Mouse (Mus musculus) stomach, postnatal 0 days (tissue): Measurements from ENCODE around the gene Olfr348. TPM values are rescaled to one million over a fixed set of nuclear protein-coding genes. Genes with fewer than 3 reads are reported as not detected.

Experiments used
- ATAC-seq: fragments of 200-750 bp; cut with Nextera tagmentation; 2 replicates; pipeline ENCODE4 v1.8.0; 2017; ENCODE audit not compliant: low FRiP score, low TSS enrichment
- DNase-seq: peaks from one replicate; pipeline ENCODE4 v3.0.0-alpha.2; 2016; ENCODE audit warnings: low spot score
- H3K27ac ChIP-seq: fragments of 300-500 bp; sonication (generic); replicated peaks from 2 replicates; pipeline ENCODE4 v1.5.1; 2014; ENCODE audit warnings: mild to moderate bottlenecking, control low read depth
- H3K27me3 ChIP-seq: fragments of 300-500 bp; sonication (generic); 2 replicates; pipeline ENCODE4 v1.6.1; 2014; ENCODE audit warnings: low read length; ENCODE audit not compliant: control insufficient read depth, insufficient read depth
- H3K36me3 ChIP-seq: fragments of 300-500 bp; sonication (generic); 2 replicates; pipeline ENCODE4 v1.6.1; 2014; ENCODE audit warnings: low read length, mixed read lengths; ENCODE audit not compliant: control insufficient read depth, insufficient read depth
- H3K4me1 ChIP-seq: fragments of 300-500 bp; sonication (generic); replicated peaks from 2 replicates; pipeline ENCODE4 v1.6.1; 2014; ENCODE audit warnings: antibody characterized with exemption; ENCODE audit not compliant: control insufficient read depth, insufficient read depth
- H3K4me2 ChIP-seq: fragments of 300-500 bp; sonication (generic); replicated peaks from 2 replicates; pipeline ENCODE4 v1.6.1; 2014; ENCODE audit warnings: low read depth, mild to moderate bottlenecking, control low read depth, moderate library complexity
- H3K4me3 ChIP-seq: fragments of 300-500 bp; sonication (generic); 2 replicates; pipeline ENCODE4 v1.5.1; 2014; ENCODE audit warnings: low read depth, low read length, control low read depth
- H3K9ac ChIP-seq: fragments of 300-500 bp; sonication (generic); 2 replicates; pipeline ENCODE4 v1.6.1; 2014; ENCODE audit warnings: mild to moderate bottlenecking, low read length, control low read depth, mixed read lengths
- H3K9me3 ChIP-seq: fragments of 300-500 bp; sonication (generic); 2 replicates; pipeline ENCODE4 v1.6.1; 2016; ENCODE audit warnings: low read length; ENCODE audit not compliant: control insufficient read depth
- CTCF ChIP-seq: IDR thresholded peaks from 2 replicates; pipeline ENCODE4 v1.5.1; 2016; ENCODE audit warnings: antibody characterized with exemption, low read depth, mild to moderate bottlenecking, moderate library complexity
- EP300 ChIP-seq: optimal IDR thresholded peaks from 2 replicates; pipeline ENCODE3; 2016; ENCODE audit warnings: antibody characterized with exemption
- WGBS: fragments of 180-500 bp; shearing (Covaris S2); extraction: QIAGEN DNeasy Blood & Tissue Kit; methylation state at CpG from one replicate; pipeline ENCODE4 v1.1.7; 2014; 5-methylcytosine and 5-hydroxymethylcytosine counted together
- polyA plus RNA-seq: library from polyadenylated mRNA; unstranded; fragments of >200 nt; fragmentation: Nextera tagmentation; extraction: Ambion mirVana; gene quantifications from 2 replicates; pipeline ENCODE4 v1.2.1, GENCODE M21; 2015

Gene Olfr348
- not detected in 2 replicates for polyA plus RNA-seq

- TF ChIP-seq CTCF (no peak), EP300 (no peak)
- Histone ChIP-seq H3K36me3 (no peaks in the 10 kb centered on the region), H3K9me3 (no peaks in the 10 kb centered on the region), H3K9ac (no peak within 1 kb of the TSS), H3K4me2 (no peak within 1 kb of the TSS), H3K27ac (no peak within 1 kb of the TSS), H3K4me3 (no peak within 1 kb of the TSS), H3K27me3 (no peaks in the 10 kb centered on the region), H3K4me1 (no peaks in the 10 kb centered on the region)
- ATAC-seq = no peak
- WGBS = 67% methylated on average over 2 of the region's 2 CpGs
- no peak for DNase-seq
Observed at GRCm38 (mm10) chr2:36783976-36784375, at the start of gene Olfr348. Gene Olfr348, plus strand, starts transcription at chr2:36784276.

- H3K27me3 ChIP-seq = no peaks in the 10 kb centered on the region
- no peaks in the 10 kb centered on the region for H3K4me1 ChIP-seq
- H3K4me3 ChIP-seq = no peak overlapping the region
- TF ChIP-seq EP300 = no peak
- no peak; the same call in 1 of the 2 replicates for TF ChIP-seq CTCF
- no peak for ATAC-seq
- H3K9me3 ChIP-seq = no peaks in the 10 kb centered on the region
- no peaks in the 10 kb centered on the region for H3K36me3 ChIP-seq
- WGBS = 56% methylated on average over 3 of the region's 3 CpGs
- no peak for DNase-seq
- H3K27ac ChIP-seq = no peak overlapping the region
- H3K4me2 ChIP-seq = no peak overlapping the region
- H3K9ac ChIP-seq = no peak overlapping the region
Observed at GRCm38 (mm10) chr2:36736226-36736625, 47.9 kb upstream of the Olfr348 start.

- Histone ChIP-seq H3K4me3 (no peak within 1 kb of the TSS), H3K27me3 (no peaks in the 10 kb centered on the region), H3K4me2 (no peak within 1 kb of the TSS), H3K36me3 (no peaks in the 10 kb centered on the region), H3K9me3 (no peaks in the 10 kb centered on the region), H3K27ac (no peak within 1 kb of the TSS), H3K9ac (no peak within 1 kb of the TSS), H3K4me1 (no peaks in the 10 kb centered on the region)
- ATAC-seq (no peak), DNase-seq (no peak)
- WGBS = 74% methylated on average over 2 of the region's 2 CpGs
- TF ChIP-seq EP300 (no peak), CTCF (no peak)
Observed at GRCm38 (mm10) chr2:36790238-36790637, 6.2 kb downstream of the Olfr348 start, which contains the start of gene Olfr50. Gene Olfr50, plus strand, starts transcription at chr2:36790538.

- Histone ChIP-seq H3K9ac (no peak within 1 kb of the TSS), H3K9me3 (no peaks in the 10 kb centered on the region), H3K4me3 (no peak within 1 kb of the TSS), H3K27ac (no peak within 1 kb of the TSS), H3K27me3 (no peaks in the 10 kb centered on the region), H3K4me2 (no peak within 1 kb of the TSS), H3K36me3 (no peaks in the 10 kb centered on the region), H3K4me1 (no peaks in the 10 kb centered on the region)
- WGBS = 66% methylated on average over 1 of the region's 1 CpGs
- DNase-seq (no peak), ATAC-seq (no peak)
- TF ChIP-seq EP300 (no peak), CTCF (no peak)
Observed at GRCm38 (mm10) chr2:36816932-36817331, 32.9 kb downstream of the Olfr348 start, which contains the start of gene Olfr3. Gene Olfr3, minus strand, starts transcription at chr2:36817032.

Other genes starting within 250 kb of the Olfr348 start
- gene Olfr344, start 217.6 kb upstream of the Olfr348 start, polyA plus RNA-seq = 0.04 TPM in 1 of 2 replicates, not detected in the other
- not detected in 2 replicates for gene Olfr345, start 144.2 kb upstream of the Olfr348 start, polyA plus RNA-seq
- gene Olfr346, start 98.5 kb upstream of the Olfr348 start, polyA plus RNA-seq = not detected in 2 replicates
- gene Olfr347, start 52.4 kb upstream of the Olfr348 start, polyA plus RNA-seq = not detected in 2 replicates
- not detected in 2 replicates for gene Olfr50, start 6.3 kb downstream of the Olfr348 start, polyA plus RNA-seq
- gene Olfr3, start 32.8 kb downstream of the Olfr348 start, polyA plus RNA-seq = not detected in 2 replicates
- not detected in 2 replicates for gene Olfr350, start 62.0 kb downstream of the Olfr348 start, polyA plus RNA-seq
- not detected in 2 replicates for gene Olfr351, start 78.4 kb downstream of the Olfr348 start, polyA plus RNA-seq
- gene Olfr352, start 84.2 kb downstream of the Olfr348 start, polyA plus RNA-seq = not detected in 2 replicates
- not detected in 2 replicates for gene Olfr353, start 108.7 kb downstream of the Olfr348 start, polyA plus RNA-seq
- 0.05 TPM in 1 of 2 replicates, not detected in the other for gene Olfr354, start 121.4 kb downstream of the Olfr348 start, polyA plus RNA-seq
- gene Olfr355, start 144.6 kb downstream of the Olfr348 start, polyA plus RNA-seq = not detected in 2 replicates
- not detected in 2 replicates for gene Olfr356, start 152.8 kb downstream of the Olfr348 start, polyA plus RNA-seq
- 0.01 TPM in 1 of 2 replicates, not detected in the other for gene Olfr357, start 209.6 kb downstream of the Olfr348 start, polyA plus RNA-seq
- not detected in 2 replicates for gene Olfr358, start 225.1 kb downstream of the Olfr348 start, polyA plus RNA-seq